ENCODE assay signal across 2 mouse cellular contexts in genomic region chr9:103205786-103206185, GRCm38 (mm10).
TF ChIP-seq lines count a peak whose summit lies in the region.

No protein-coding gene starts in this region.

TF ChIP-seq in CH12.LX, 34 proteins besides CTCF, POLR2A, EP300 and RAD21:
- TF ChIP-seq CHD1 (IDR thresholded peaks at IDR 0.05; ENCODE audit: low read depth, low read length) (no peak), MAFK (IDR thresholded peaks at IDR 0.05; ENCODE audit: insufficient replicate concordance, low read length) (peak; percentile 57; the same call in 1 of the 2 replicates)

TF ChIP-seq in MEL, 35 proteins besides CTCF, POLR2A, EP300 and RAD21:
- TF ChIP-seq MAFK (IDR thresholded peaks at IDR 0.05; ENCODE audit: borderline replicate concordance, low read depth, low read length) (peak; percentile 55; the same call in 1 of the 2 replicates), GABPA (IDR thresholded peaks at IDR 0.05; ENCODE audit: low read depth, low read length) (0 out of 2 replicates have a peak, but pooled peaks have one; percentile 43), USF2 (IDR thresholded peaks at IDR 0.05; ENCODE audit: borderline replicate concordance in 1 of 2, insufficient read depth in 1 of 2, low read depth in 1 of 2, low read length in 2 of 2) (no peak)
